Mouse (Mus musculus) heart, postnatal 4 days (tissue): ENCODE results near the gene Gigyf1. TPM values are rescaled to one million over a fixed set of nuclear protein-coding genes. Genes with fewer than 3 reads are reported as not detected.
A peak's percentile ranks its signal among the peaks of the same experiment; 100 is the strongest.

ENCODE experiments used
- DNase-seq: peaks from one replicate; pipeline ENCODE4 v3.0.0; 2021
- total RNA-seq, 2 experiments: library from RNA; stranded (reverse); gene quantifications; 2 replicates each; pipeline ENCODE4 v1.2.3; 2021

The Gigyf1 gene
- total RNA-seq, 2 experiments from 2014 or later, result 30.5 to 32.4 TPM

GRCm38 (mm10) chr5:137514811-137515210, 3.5 kb upstream of the Gigyf1 start:
- no peak for DNase-seq

DNA sequence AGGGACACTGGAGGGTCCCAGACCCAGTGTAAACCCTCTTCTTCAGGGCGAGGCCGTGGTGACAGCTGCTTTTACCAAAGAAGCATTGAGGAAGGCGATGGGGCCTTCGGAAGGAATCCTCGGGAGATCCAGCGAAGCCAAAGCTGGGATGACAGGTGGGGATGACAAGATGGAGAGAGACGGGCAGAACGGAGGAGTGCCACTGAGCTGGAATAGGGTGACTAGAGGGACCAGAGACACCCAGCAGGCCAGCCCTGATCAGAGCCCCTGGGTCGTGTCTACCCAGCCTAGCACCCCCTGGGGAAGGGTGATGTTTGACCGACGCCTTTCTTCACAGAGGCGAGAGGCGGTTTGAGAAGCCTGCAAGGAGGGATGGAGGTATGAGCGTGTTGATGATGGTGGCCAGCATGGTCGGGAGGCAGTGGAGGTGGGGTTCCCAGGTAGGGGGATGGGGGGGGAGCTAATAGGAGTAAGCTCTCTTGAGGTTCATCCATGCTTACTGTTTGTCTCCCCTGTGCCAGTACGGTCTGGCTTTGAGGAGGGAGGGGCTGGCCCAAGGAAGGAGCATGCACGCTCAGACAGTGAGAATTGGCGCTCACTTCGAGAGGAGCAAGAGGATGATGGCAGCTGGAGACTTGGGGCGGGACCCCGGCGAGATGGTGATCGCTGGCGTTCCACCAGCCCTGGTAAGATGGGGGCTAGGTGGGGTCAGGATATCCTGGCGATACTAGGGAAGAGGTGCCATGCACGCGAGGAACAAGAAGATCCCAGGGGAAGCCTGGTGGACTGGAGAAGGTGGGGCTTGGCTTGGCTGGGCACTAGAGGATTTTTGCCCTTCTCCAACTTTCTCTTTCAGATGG, 1.6 kb downstream of the Gigyf1 start:
- no peak for DNase-seq

- no peak for DNase-seq
These were observed 3.5 kb downstream of the Gigyf1 start for GRCm38 (mm10) chr5:137521861-137522260.

DNA sequence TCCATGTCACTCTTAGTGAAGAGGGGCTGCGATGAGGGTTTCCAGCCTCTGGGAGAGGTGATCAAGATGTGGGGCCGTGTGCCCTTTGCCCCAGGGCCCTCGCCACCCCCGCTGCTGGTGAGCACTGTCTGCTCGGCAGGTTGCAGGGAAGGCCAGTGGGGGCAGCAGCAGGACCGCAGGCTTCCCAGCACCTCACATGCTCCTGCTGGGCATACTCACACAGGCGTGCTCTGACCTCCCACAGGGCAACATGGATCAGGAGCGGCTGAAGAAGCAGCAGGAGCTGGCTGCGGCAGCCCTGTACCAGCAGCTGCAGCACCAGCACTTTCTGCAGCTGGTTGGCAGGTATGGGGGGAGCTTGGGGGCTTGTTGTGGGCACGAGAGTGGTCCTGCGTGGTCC, 4.4 kb downstream of the Gigyf1 start:
- no peak for DNase-seq

DNA sequence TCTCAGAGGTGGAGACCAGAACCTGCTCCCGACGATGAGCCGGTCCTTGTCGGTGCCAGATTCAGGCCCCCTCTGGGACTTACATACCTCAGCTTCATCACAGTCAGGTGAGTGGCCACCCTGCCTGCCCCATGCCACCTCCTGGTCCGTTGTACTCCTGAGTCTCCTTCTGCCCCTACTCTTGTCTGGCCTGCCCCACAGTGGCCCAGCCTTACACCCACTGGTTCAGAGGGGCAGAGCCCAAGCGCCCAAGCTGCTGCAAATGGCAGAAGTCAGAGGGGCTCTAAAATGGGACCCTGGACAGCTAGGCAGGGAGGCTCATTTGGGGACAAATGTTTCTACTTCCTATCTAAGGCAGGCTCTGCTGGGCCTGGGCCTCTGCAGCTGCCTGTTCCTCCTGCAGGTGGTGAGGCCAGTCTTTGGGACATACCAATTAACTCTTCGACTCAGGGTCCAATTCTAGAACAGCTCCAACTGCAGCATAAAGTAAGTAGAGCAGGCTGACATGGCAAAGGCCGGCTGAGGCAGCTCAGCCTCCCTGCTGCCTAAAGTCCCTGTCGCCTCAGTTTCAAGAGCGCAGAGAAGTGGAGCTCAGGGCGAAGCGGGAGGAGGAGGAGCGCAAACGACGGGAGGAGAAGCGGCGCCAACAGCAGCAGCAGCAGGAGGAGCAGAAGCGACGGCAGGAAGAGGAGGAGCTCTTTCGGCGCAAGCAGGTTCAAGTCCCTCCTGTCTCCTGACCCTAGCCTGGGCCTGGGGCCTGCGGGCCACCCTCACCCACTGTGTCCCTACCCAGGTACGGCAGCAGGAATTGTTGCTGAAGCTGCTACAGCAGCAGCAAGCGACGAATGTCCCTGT, 5.3 kb downstream of the Gigyf1 start:
- DNase-seq, result no peak

GRCm38 (mm10) chr5:137524251-137524515, 5.8 kb downstream of the Gigyf1 start:
- no peak for DNase-seq

- no peak for DNase-seq
These were observed 6.3 kb downstream of the Gigyf1 start for GRCm38 (mm10) chr5:137524671-137525070.

DNA sequence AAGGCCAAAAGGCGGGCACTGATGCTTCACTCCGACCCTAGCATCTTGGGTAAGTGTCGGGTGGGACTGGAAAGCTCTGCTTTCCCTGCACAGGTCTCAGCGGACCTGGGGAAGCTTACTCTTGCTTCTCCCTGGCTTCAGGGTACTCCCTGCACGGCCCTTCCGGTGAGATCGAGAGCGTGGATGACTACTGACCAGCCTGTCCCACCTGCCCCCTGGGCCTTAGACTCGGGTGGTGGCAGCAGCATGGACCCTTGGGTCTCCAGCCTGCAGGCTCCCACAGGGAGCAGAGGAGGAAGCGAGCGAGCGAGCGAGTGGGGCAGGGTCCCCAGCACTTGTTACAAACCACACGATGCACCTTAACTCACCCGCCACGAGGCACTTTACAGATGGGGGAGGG, 7.2 kb downstream of the Gigyf1 start:
- no peak for DNase-seq

- peak; percentile 63 for DNase-seq
These were observed 8.0 kb downstream of the Gigyf1 start for GRCm38 (mm10) chr5:137526192-137526936.

- DNase-seq, result no peak
These were observed 9.1 kb downstream of the Gigyf1 start for GRCm38 (mm10) chr5:137527413-137527812.

GRCm38 (mm10) chr5:137528247-137528968, 10.1 kb downstream of the Gigyf1 start:
- no peak for DNase-seq

GRCm38 (mm10) chr5:137529221-137529995, 11.1 kb downstream of the Gigyf1 start:
- DNase-seq, result no peak

DNA sequence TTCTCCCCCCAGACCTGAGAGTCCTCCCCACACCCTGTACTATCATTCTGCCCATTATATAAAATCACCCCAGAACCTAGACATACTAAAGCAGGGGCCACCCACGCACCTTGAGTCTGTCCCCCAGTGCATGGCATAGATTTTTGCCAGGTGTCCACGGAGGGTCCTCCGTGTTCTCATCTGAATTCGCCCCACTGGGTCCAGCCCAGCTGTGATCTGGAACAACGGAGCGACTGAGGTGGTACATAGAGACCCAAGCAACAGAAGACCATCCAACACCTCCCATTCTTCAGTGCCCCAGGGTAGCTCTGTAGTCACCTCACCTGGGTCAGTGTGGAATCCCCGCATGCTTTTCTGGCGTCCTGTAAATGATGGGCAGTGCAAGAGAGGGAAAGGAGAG, 11.7 kb downstream of the Gigyf1 start:
- DNase-seq, result no peak

- DNase-seq, result peak; percentile 88
These were observed 12.5 kb downstream of the Gigyf1 start for GRCm38 (mm10) chr5:137530588-137531413.

GRCm38 (mm10) chr5:137531414-137532130, 13.2 kb downstream of the Gigyf1 start:
- DNase-seq, result peak; percentile 77

DNA sequence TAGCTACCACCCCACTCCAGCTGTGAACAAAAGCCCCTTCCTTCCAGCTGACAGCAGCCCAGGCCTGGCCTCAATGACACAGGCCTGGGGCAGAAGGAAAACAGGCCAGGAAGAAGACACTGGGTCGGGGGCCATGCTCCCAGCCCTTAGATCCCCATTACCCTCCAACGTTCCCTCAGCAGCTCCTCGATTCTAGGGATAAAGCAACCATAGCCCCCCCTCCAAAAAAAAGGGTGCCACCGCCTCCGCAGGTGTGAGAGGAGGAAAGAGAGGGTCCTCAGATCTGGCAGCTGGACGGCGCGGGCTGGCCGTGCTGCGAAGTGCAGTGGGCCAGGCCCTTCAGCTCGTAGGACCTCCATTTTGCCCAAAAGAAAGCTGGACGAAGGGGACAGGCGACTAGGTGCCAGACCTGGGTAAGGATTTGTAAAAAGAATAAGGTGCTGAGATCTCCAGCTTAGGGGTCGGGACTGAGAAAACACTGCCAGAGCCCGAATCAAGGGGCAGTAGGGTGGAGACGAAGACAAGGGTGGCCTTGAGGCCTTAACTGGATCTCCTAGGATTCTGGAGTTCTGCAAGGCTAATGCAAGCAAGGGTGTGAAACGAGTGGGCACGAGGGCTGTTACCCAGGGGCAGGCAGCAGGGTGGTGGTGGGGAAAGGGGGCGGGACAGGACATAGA, 13.9 kb downstream of the Gigyf1 start:
- no peak for DNase-seq

DNA sequence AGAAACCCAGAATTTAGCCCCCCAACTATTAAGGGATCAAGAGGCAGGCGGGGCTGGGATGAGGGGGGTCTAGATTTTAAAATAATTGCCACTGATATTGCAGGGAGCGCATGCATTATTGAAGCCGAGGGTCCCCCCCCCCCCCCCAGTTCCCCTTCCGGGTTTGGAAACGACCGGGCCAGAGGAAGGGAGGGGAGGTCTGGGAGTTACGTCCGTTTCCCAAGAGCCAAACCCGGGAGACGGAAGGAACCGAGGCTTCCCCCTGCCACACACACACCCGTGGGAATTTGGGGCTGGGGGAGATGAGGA, 14.4 kb downstream of the Gigyf1 start:
- DNase-seq, result no peak

DNA sequence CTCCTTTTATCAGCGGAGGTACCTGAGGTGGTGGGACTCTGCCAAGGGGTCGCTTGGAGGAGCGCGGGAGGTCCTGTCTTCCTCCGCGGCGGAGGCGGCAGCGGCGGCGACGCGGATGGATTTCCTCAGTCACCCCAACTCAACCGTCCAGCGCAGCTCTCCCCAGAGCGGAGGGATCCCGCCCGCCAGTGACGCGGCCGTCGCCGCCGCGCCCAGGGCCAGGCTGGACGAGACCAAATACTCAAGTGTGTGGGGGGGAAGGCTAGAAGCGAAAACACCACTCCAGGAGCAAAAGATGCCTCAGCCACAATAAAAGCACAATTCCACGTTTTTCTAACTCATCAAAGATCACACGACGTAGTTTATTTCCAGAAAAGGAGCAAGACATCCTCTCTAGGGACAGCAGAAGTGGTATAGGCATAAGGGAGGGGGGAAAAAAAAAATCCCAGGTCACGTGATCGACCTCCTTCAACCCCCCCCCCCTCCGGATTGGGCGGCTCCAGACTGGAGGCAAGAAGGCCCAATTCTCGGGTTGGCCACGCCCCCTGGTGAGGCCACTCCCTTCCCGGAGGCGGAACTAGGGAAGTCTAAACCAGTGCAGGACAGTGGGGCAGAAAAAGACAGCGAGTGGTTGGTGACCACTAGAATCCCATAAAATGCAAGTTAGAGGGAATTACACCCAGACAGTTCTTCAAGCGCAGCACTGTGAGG, 14.9 kb downstream of the Gigyf1 start, which contains the start of the genes Epo and Gnb2:
Epo (minus strand) TSS at position 126 of the 711 bp plus-strand sequence.
Gnb2 (minus strand) TSS at position 394 of the 711 bp plus-strand sequence.
- peak; percentile 99 for DNase-seq

DNA sequence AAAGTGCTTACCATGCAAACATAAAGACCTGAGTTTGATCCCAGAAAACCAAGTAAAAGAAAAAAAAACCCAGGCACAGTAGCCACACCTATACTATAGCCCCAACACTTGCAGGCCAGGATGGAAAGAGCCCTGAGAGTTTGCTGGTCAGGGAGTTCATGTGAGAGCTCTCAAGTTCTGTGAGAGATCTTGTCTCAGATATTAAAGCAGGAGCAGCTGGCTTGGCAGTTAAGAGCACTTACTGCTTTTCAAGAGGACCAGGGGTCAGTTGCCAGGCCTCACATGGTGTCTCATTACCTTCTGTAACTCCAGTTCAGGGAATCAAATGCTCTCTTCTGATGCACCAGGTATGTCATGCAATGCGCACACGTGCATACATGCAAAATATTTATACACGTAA, 16.4 kb downstream of the Gigyf1 start:
- DNase-seq, result no peak
